Mouse (Mus musculus): Measurements from ENCODE around the gene Tsr3.
"Not testable (repeated sequence)": the region's sequence is repeated elsewhere in the genome, so short reads cannot be mapped to it uniquely, and the experiment has no call there.

Tsr3 gene

GRCm38 (mm10) chr17:25239695-25240636, at the start of gene Tsr3, which contains the start of gene Gnptg:
Tsr3 (plus strand) TSS chr17:25240170.
Gnptg (minus strand) TSS chr17:25240124.
- peak; percentile 86 for DNase-seq

- no peak for DNase-seq
Measured at GRCm38 (mm10) chr17:25202401-25202800, 37.6 kb upstream of the Tsr3 start.

GRCm38 (mm10) chr17:25210006-25210405, 30.0 kb upstream of the Tsr3 start:
- DNase-seq, result no peak

GRCm38 (mm10) chr17:25210680-25211466, 29.1 kb upstream of the Tsr3 start:
- DNase-seq, result no peak

- DNase-seq, result no peak
Measured at GRCm38 (mm10) chr17:25211705-25212104, 28.3 kb upstream of the Tsr3 start.

- no peak for DNase-seq
Measured at GRCm38 (mm10) chr17:25215431-25215830, 24.5 kb upstream of the Tsr3 start.

GRCm38 (mm10) chr17:25218967-25219366, 21.0 kb upstream of the Tsr3 start:
- DNase-seq, result no peak

- no peak for DNase-seq
Measured at GRCm38 (mm10) chr17:25219492-25220295, 20.3 kb upstream of the Tsr3 start.

GRCm38 (mm10) chr17:25220746-25221145, 19.2 kb upstream of the Tsr3 start:
- DNase-seq, result no peak

GRCm38 (mm10) chr17:25221821-25222503, 18.0 kb upstream of the Tsr3 start:
- DNase-seq, result no peak

- DNase-seq, result peak; percentile 51
Measured at GRCm38 (mm10) chr17:25222504-25222940, 17.4 kb upstream of the Tsr3 start.

- DNase-seq, result no peak
Measured at GRCm38 (mm10) chr17:25222951-25223601, 16.9 kb upstream of the Tsr3 start.

- no peak for DNase-seq
Measured at GRCm38 (mm10) chr17:25224586-25225222, 15.3 kb upstream of the Tsr3 start.

GRCm38 (mm10) chr17:25225659-25226058, 14.3 kb upstream of the Tsr3 start:
- no peak for DNase-seq

- DNase-seq, result no peak
Measured at GRCm38 (mm10) chr17:25227991-25228390, 12.0 kb upstream of the Tsr3 start.

- not testable (repeated sequence) for DNase-seq
Measured at GRCm38 (mm10) chr17:25230014-25230655, 9.8 kb upstream of the Tsr3 start.

GRCm38 (mm10) chr17:25230700-25231099, 9.3 kb upstream of the Tsr3 start:
- no peak for DNase-seq

- not testable (repeated sequence) for DNase-seq
Measured at GRCm38 (mm10) chr17:25231621-25232020, 8.3 kb upstream of the Tsr3 start.

- DNase-seq, result no peak
Measured at GRCm38 (mm10) chr17:25235635-25236034, 4.3 kb upstream of the Tsr3 start.

GRCm38 (mm10) chr17:25243131-25243780, 3.3 kb downstream of the Tsr3 start:
- no peak for DNase-seq

Data from right cerebral cortex, postnatal 25 days (tissue).